Comparison of ENCODE assay signal across 8 mouse cellular contexts in the genomic region with DNA sequence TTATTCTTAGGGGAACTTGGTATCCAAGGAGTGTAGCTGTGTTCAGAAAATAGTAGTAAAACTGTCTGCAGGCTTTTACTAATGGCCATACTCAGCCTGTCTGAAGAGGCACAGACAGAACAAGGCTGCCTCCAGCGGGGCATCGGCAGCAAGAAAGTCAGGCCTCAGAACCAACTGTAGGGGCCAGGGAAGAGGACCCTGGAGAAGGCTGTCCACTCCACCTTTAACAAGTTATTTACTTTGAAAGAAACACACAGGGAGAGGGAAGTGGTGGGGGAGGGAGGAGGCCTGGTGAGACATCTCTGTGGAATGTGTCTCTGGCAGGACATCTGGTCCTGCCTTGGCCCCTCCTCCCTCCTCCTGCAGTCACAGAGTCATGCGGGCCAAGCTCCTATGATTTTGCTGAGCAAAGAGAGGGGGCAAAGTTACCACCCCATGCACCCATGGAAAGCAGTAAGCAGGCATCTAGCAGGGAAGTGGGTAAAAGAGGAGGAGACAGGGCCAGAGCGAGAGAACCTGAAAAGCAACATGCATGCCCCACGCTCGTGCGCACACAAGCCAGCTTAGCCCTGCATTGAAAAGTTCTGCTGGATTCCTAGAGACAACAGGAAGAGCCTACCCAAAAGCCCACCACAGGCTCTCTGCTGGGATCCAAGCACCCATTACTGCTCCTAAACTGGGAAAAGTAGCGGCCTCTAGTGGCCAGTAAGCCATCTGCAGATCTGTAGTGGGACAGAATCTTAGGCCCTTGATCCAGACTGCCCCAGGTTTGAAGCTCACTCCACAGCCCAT. TPM values are rescaled to one million over a fixed set of nuclear protein-coding genes. Genes with fewer than 3 reads are reported as not detected.
DNase-seq lines count a peak whose midpoint lies in the region; ATAC-seq and TF ChIP-seq lines count a peak whose summit lies in the region.

No protein-coding gene starts in this region.

- WGBS in forebrain, embryonic 10.5 days = 23% methylated on average over 8 of the region's 8 CpGs
- WGBS in lung, embryonic 15.5 days = 10% methylated on average over 8 of the region's 8 CpGs
- 19% methylated on average over 8 of the region's 8 CpGs for WGBS in thymus, adult 2 months

- DNase-seq in ES-E14 (ENCODE audit: low read depth, low spot score) = peak; percentile 89
- peak; percentile 75 for DNase-seq in c-Kit-positive CD71-positive TER-119-negative erythroid progenitor cells, embryonic 14.5 days (ENCODE audit: low read depth)
- peak; percentile 61 for DNase-seq in forebrain, embryonic 10.5 days (ENCODE audit: extremely low spot score, low spot score)
- DNase-seq in heart, postnatal 10 days = peak; percentile 90 to 91
- DNase-seq in kidney, postnatal 36 days = peak; percentile 90 to 96
- peak; percentile 81 for DNase-seq in thymus, adult 2 months

- TF ChIP-seq CTCF in thymus, adult 2 months (IDR thresholded peaks at IDR 0.05; ENCODE audit: borderline replicate concordance, control insufficient read depth, extremely low read depth, insufficient read depth, low read length, poor library complexity) = peak; percentile 74; the same call in 1 of the 2 replicates

- ATAC-seq in lung, embryonic 15.5 days (ENCODE audit: borderline replicate concordance, extremely low read depth, low FRiP score, low TSS enrichment) = peak; percentile 65
- 0 out of 2 replicates have a peak, but pooled peaks have one; percentile 2 for ATAC-seq in neutrophil, adult 5-6 weeks (ENCODE audit: extremely low read depth, insufficient number of reproducible peaks, low FRiP score, poor library complexity, severe bottlenecking)

- H3K4me3 ChIP-seq in ES-E14 (ENCODE audit: insufficient read depth in 1 of 2, low read depth in 1 of 2, low read length in 2 of 2, poor library complexity in 1 of 2, severe bottlenecking in 1 of 2) = peak overlapping the region; percentile 31 to 35
- no peak overlapping the region for H3K4me3 ChIP-seq in forebrain, embryonic 10.5 days
- H3K4me3 ChIP-seq in lung, embryonic 15.5 days = no peak overlapping the region
- H3K4me3 ChIP-seq in thymus, adult 2 months (ENCODE audit: control insufficient read depth, insufficient read depth, low read length) = peak overlapping the region; percentile 14

- H3K27me3 ChIP-seq in forebrain, embryonic 10.5 days (ENCODE audit: poor library complexity, severe bottlenecking) = no peaks in the 10 kb centered on the region
- H3K27me3 ChIP-seq in lung, embryonic 15.5 days = no peaks in the 10 kb centered on the region
- no peaks in the 10 kb centered on the region for H3K27me3 ChIP-seq in thymus, adult 2 months (ENCODE audit: control insufficient read depth, insufficient read depth, low read length)

- H3K4me2 ChIP-seq in lung, embryonic 15.5 days = peak overlapping the region; percentile 30

- intact Hi-C loops in heart, postnatal 10 days (cut with DNase I) = loop anchor here (1.0 to 5.0 kb wide), 3 partner anchors 16 to 97 kb away; no protein-coding TSS in a partner anchor

- no peak for TF ChIP-seq POLR2A in thymus, adult 2 months (IDR thresholded peaks at IDR 0.05; ENCODE audit: control insufficient read depth, extremely low read depth, insufficient read depth, low read length, poor library complexity)

- no peaks in the 10 kb centered on the region; the same call in 1 of the 2 replicates for H3K36me3 ChIP-seq in ES-E14 (ENCODE audit: control insufficient read depth, insufficient read depth, low read length, poor library complexity, severe bottlenecking)
- peaks cover 46% of the 10 kb centered on the region for H3K36me3 ChIP-seq in forebrain, embryonic 10.5 days (replicated peaks)
- H3K36me3 ChIP-seq in lung, embryonic 15.5 days = 0 out of 2 replicates have a peak, but pooled peaks cover 8% of the 10 kb centered on the region
- H3K36me3 ChIP-seq in thymus, adult 2 months (ENCODE audit: control insufficient read depth, insufficient read depth, low read length) = no peaks in the 10 kb centered on the region

- peaks cover 2 to 45% of the 10 kb centered on the region in 2 experiments for H3K4me1 ChIP-seq in ES-E14 (ENCODE audit: control insufficient read depth in 2 of 2, insufficient read depth in 2 of 2, low read length in 2 of 2, poor library complexity in 1 of 2)
- peaks cover 54% of the 10 kb centered on the region for H3K4me1 ChIP-seq in forebrain, embryonic 10.5 days
- H3K4me1 ChIP-seq in lung, embryonic 15.5 days = peaks cover 61% of the 10 kb centered on the region
- H3K4me1 ChIP-seq in thymus, adult 2 months (replicated peaks; ENCODE audit: control insufficient read depth, insufficient read depth, low read length) = peaks cover 59% of the 10 kb centered on the region

- H3K9me3 ChIP-seq in ES-E14 (ENCODE audit: control insufficient read depth, insufficient read depth, low read depth, low read length) = no peaks in the 10 kb centered on the region
- H3K9me3 ChIP-seq in forebrain, embryonic 10.5 days = no peaks in the 10 kb centered on the region
- H3K9me3 ChIP-seq in lung, embryonic 15.5 days = no peaks in the 10 kb centered on the region

- in situ Hi-C loops in ES-E14 (cut with MboI; ENCODE audit: low sequenced_read_pairs in 2 of 2, unreplicated experiment in 2 of 2) = no loop called here

- H3K27ac ChIP-seq in ES-E14 (ENCODE audit: insufficient read depth, low read depth, low read length, poor library complexity, severe bottlenecking) = peak overlapping the region; percentile 100
- H3K27ac ChIP-seq in forebrain, embryonic 10.5 days = peak overlapping the region; percentile 78
- H3K27ac ChIP-seq in lung, embryonic 15.5 days = peak overlapping the region; percentile 95
- H3K27ac ChIP-seq in thymus, adult 2 months (ENCODE audit: control insufficient read depth, insufficient read depth, low read length) = peak overlapping the region; percentile 97

- H3K9ac ChIP-seq in ES-E14 (ENCODE audit: insufficient read depth, low read depth, low read length, poor library complexity, severe bottlenecking) = peak overlapping the region; percentile 81
- peak overlapping the region; percentile 2 for H3K9ac ChIP-seq in lung, embryonic 15.5 days

TF ChIP-seq in ES-E14, 5 proteins besides CTCF, POLR2A, EP300 and RAD21:
- TF ChIP-seq HCFC1 (IDR thresholded peaks at IDR 0.05; ENCODE audit: borderline replicate concordance, insufficient read depth, low read length) (peak; percentile 69; the same call in 1 of the 2 replicates), ZC3H11A (IDR thresholded peaks at IDR 0.05; ENCODE audit: borderline replicate concordance, low read depth, low read length) (peak; percentile 61), MAFK (IDR thresholded peaks at IDR 0.05; ENCODE audit: insufficient read depth, low read depth, low read length) (0 out of 2 replicates have a peak, but pooled peaks have one; percentile 39), CHD2 (IDR thresholded peaks at IDR 0.05; ENCODE audit: low read depth, low read length) (no peak), ZNF384 (IDR thresholded peaks at IDR 0.05; ENCODE audit: low read depth, low read length) (no peak)

RNA-seq across cellular contexts. Expression of a gene that starts 12.2 kb away (rescaled TPM):
- 1.9 and 5.0 TPM in 2 replicates for total RNA-seq in ES-E14 (2012; rRNA removed)
- polyA plus RNA-seq in forebrain, embryonic 10.5 days (2016; fragmentation: Nextera tagmentation; extraction: Ambion mirVana) = 0.84 and 1.6 TPM in 2 replicates
- 10 to 100 TPM; 32.2 to 37.4 TPM for total RNA-seq in heart, postnatal 10 days (2021)
- polyA plus RNA-seq in lung, embryonic 15.5 days (2015; fragmentation: Nextera tagmentation; extraction: Ambion mirVana) = 3.1 and 5.7 TPM in 2 replicates
- 0.47 and 0.74 TPM in 2 replicates for total RNA-seq in neutrophil, adult 5-6 weeks (2017)
- 3.1 and 4.1 TPM in 2 replicates for polyA plus RNA-seq in thymus, adult 2 months (2012; rRNA removed)

RNA-seq across cellular contexts. Expression of a gene that starts 16.9 kb away (rescaled TPM):
- 207 and 253 TPM in 2 replicates for total RNA-seq in ES-E14 (2012; rRNA removed)
- 42.1 and 42.9 TPM in 2 replicates for polyA plus RNA-seq in forebrain, embryonic 10.5 days (2016; fragmentation: Nextera tagmentation; extraction: Ambion mirVana)
- total RNA-seq in heart, postnatal 10 days (2021) = 100 to 1,000 TPM; 147 to 161 TPM
- 64.5 and 65.2 TPM in 2 replicates for polyA plus RNA-seq in lung, embryonic 15.5 days (2015; fragmentation: Nextera tagmentation; extraction: Ambion mirVana)
- 1,463 and 1,559 TPM in 2 replicates for total RNA-seq in neutrophil, adult 5-6 weeks (2017)
- polyA plus RNA-seq in thymus, adult 2 months (2012; rRNA removed) = 145 and 198 TPM in 2 replicates

RNA-seq across cellular contexts. Expression of a gene that starts 50.7 kb away (rescaled TPM):
- total RNA-seq in ES-E14 (2012; rRNA removed) = 54.1 and 56.8 TPM in 2 replicates
- 85.8 and 86.5 TPM in 2 replicates for polyA plus RNA-seq in forebrain, embryonic 10.5 days (2016; fragmentation: Nextera tagmentation; extraction: Ambion mirVana)
- 10 to 100 TPM; 61.4 to 63.6 TPM for total RNA-seq in heart, postnatal 10 days (2021)
- polyA plus RNA-seq in lung, embryonic 15.5 days (2015; fragmentation: Nextera tagmentation; extraction: Ambion mirVana) = 65.3 and 69.2 TPM in 2 replicates
- total RNA-seq in neutrophil, adult 5-6 weeks (2017) = 148 and 157 TPM in 2 replicates
- polyA plus RNA-seq in thymus, adult 2 months (2012; rRNA removed) = 17.1 and 18.3 TPM in 2 replicates

Comparison
In these comparisons a context has a peak if more than half of its experiments do, and no peak if none do; other contexts are left out.
1. H3K4me3 ChIP-seq: peak in ES-E14 (2 of 2) and thymus, adult 2 months (single experiment); none in forebrain, embryonic 10.5 days (single experiment) and lung, embryonic 15.5 days (single experiment).
2. Peak in every context shown above with its lines, with median percentiles within 50 percentile points of each other: DNase-seq and H3K27ac ChIP-seq.